Mouse (Mus musculus) forebrain, embryonic 12.5 days (tissue): Measurements from ENCODE around the gene Itsn1. TPM values are rescaled to one million over a fixed set of nuclear protein-coding genes. Genes with fewer than 3 reads are reported as not detected.

Experiments used
- ATAC-seq: fragments of 200-750 bp; cut with Nextera tagmentation; 2 replicates; pipeline ENCODE4 v1.8.0; 2017; ENCODE audit warnings: moderate TSS enrichment; ENCODE audit not compliant: low FRiP score
- H3K27ac ChIP-seq: fragments of 300-500 bp; sonication (generic); 2 replicates; pipeline ENCODE4 v1.5.1; 2016; ENCODE audit warnings: mild to moderate bottlenecking
- H3K27me3 ChIP-seq: fragments of 300-500 bp; sonication (generic); 2 replicates; pipeline ENCODE4 v1.6.1; 2016; ENCODE audit warnings: mild to moderate bottlenecking
- H3K36me3 ChIP-seq: fragments of 300-500 bp; sonication (generic); replicated peaks from 2 replicates; pipeline ENCODE4 v1.6.1; 2016; ENCODE audit warnings: mild to moderate bottlenecking
- H3K4me1 ChIP-seq: fragments of 300-500 bp; sonication (generic); 2 replicates; pipeline ENCODE4 v1.6.1; 2016
- H3K4me2 ChIP-seq: fragments of 300-500 bp; sonication (generic); 2 replicates; pipeline ENCODE4 v1.6.1; 2016; ENCODE audit warnings: mild to moderate bottlenecking, moderate library complexity
- H3K4me3 ChIP-seq: fragments of 300-500 bp; sonication (generic); replicated peaks from 2 replicates; pipeline ENCODE4 v1.5.1; 2016; ENCODE audit warnings: mild to moderate bottlenecking
- H3K9ac ChIP-seq: fragments of 300-500 bp; sonication (generic); 2 replicates; pipeline ENCODE4 v1.6.1; 2016; ENCODE audit warnings: mild to moderate bottlenecking
- H3K9me3 ChIP-seq: fragments of 300-500 bp; sonication (generic); 2 replicates; pipeline ENCODE4 v1.6.1; 2016
- WGBS: fragments of 180-500 bp; shearing (Covaris S2); methylation state at CpG from one replicate; pipeline ENCODE4 v1.1.7; 2016; 5-methylcytosine and 5-hydroxymethylcytosine counted together
- polyA plus RNA-seq: library from polyadenylated mRNA; unstranded; fragments of >200 nt; fragmentation: Nextera tagmentation; extraction: Ambion mirVana; gene quantifications from 2 replicates; pipeline ENCODE4 v1.2.1, GENCODE M21; 2016

Itsn1 gene
- polyA plus RNA-seq, 1 experiment from 2014 or later = 65.4 TPM

DNA sequence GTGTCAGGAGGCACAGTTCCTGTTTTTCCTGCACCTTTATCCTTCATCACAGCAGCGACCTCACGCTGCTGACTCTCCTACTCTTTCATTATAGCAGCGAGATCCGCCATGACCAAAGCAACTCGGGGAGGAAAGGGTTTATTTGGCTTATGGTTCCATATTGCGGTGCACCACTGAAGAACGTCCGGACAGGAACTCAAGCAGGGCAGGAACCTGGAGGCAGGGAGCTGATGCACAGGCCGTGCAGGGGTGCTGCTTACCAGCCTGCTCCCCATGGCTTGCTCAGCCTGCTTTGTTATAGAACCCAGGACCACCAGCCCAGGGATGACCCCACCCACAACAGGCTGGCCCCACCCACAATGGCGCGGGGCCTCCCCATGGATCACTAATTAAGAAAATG, 162.1 kb downstream of the Itsn1 start:
- Histone ChIP-seq H3K4me2 (no peak overlapping the region), H3K27me3 (no peaks in the 10 kb centered on the region), H3K27ac (no peak overlapping the region), H3K4me3 (no peak overlapping the region), H3K9me3 (no peaks in the 10 kb centered on the region), H3K36me3 (no peaks in the 10 kb centered on the region; the same call in 1 of the 2 replicates), H3K4me1 (peaks cover 3% of the 10 kb centered on the region; the same call in 1 of the 2 replicates), H3K9ac (no peak overlapping the region)
- 83% methylated on average over 11 of the region's 11 CpGs for WGBS
- no peak for ATAC-seq

DNA sequence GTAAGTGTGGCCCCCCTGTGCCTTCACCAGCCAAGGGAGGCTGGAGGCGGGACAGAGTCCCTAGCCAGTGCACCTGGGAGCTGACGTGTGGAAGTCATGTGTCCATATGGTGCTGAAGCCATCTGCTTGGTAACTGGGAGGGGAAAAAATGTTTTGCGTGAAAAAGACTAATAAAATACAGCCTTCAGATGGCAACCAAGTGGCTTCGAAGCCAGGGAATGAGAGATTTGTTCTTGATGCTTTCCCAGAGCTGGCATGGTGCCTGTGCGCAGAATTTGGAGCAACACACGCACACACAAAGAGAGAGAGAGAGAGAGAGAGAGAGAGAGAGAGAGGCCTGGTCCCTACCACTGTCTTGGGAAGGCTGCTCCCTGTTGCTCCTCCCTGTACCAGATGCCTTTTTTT, 167.3 kb downstream of the Itsn1 start:
- H3K9ac ChIP-seq = no peak overlapping the region
- ATAC-seq = no peak

GRCm38 (mm10) chr16:91898850-91899848, 170.1 kb downstream of the Itsn1 start:
- WGBS = 56% methylated on average over 22 of the region's 22 CpGs
- peaks cover 11% of the 10 kb centered on the region; the same call in 1 of the 2 replicates for H3K36me3 ChIP-seq
- no peak overlapping the region for H3K4me3 ChIP-seq
- H3K9ac ChIP-seq = no peak overlapping the region
- no peaks in the 10 kb centered on the region for H3K27me3 ChIP-seq
- no peak overlapping the region for H3K4me2 ChIP-seq
- H3K27ac ChIP-seq = peak overlapping the region; percentile 37; the same call in 1 of the 2 replicates
- no peaks in the 10 kb centered on the region for H3K9me3 ChIP-seq
- peaks cover 8% of the 10 kb centered on the region; the same call in 1 of the 2 replicates for H3K4me1 ChIP-seq
- ATAC-seq = no peak

More for the DNA sequence above, 167.3 kb downstream of the Itsn1 start:
- Histone ChIP-seq H3K4me3 (no peak overlapping the region), H3K27me3 (no peaks in the 10 kb centered on the region), H3K36me3 (peaks cover 5% of the 10 kb centered on the region; the same call in 1 of the 2 replicates), H3K4me2 (no peak overlapping the region), H3K27ac (peak overlapping the region; percentile 42; the same call in 1 of the 2 replicates), H3K9me3 (no peaks in the 10 kb centered on the region), H3K4me1 (peaks cover 8% of the 10 kb centered on the region; the same call in 1 of the 2 replicates)
- WGBS = 71% methylated on average over 6 of the region's 6 CpGs

DNA sequence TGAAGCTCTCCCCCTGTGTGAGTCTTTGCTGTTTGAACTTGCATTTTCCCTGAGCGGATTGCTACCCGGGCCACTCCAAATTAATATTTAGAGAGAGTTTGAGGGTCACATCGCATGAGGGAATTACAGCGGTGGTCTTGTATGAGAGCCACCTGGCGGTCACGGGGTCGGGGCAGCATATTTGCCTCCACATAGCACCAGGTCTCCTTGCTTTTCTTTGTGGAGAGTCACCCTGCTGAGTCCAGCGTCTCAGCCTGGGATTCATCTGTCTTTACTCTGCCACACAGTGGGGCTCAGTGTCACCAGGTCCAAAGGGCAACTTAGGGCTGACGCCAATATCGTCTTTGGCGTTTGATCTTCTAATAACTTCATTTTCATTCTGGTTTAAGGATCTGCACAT, 171.2 kb downstream of the Itsn1 start:
- no peak overlapping the region for H3K27ac ChIP-seq
- no peak overlapping the region for H3K4me3 ChIP-seq
- H3K9me3 ChIP-seq = no peaks in the 10 kb centered on the region
- no peaks in the 10 kb centered on the region for H3K27me3 ChIP-seq
- no peak for ATAC-seq
- H3K4me2 ChIP-seq = no peak overlapping the region
- peaks cover 12% of the 10 kb centered on the region; the same call in 1 of the 2 replicates for H3K36me3 ChIP-seq
- peaks cover 8% of the 10 kb centered on the region; the same call in 1 of the 2 replicates for H3K4me1 ChIP-seq
- whole genome bisulfite sequencing = 57% methylated on average over 11 of the region's 11 CpGs
- H3K9ac ChIP-seq = no peak overlapping the region

- H3K4me2 ChIP-seq = no peak overlapping the region
- peaks cover 6% of the 10 kb centered on the region; the same call in 1 of the 2 replicates for H3K4me1 ChIP-seq
- peaks cover 8% of the 10 kb centered on the region; the same call in 1 of the 2 replicates for H3K36me3 ChIP-seq
- no peak for ATAC-seq
- WGBS = 92% methylated on average over 13 of the region's 13 CpGs
- H3K4me3 ChIP-seq = no peak overlapping the region
- no peak overlapping the region for H3K9ac ChIP-seq
- H3K27ac ChIP-seq = no peak overlapping the region
- no peaks in the 10 kb centered on the region for H3K27me3 ChIP-seq
- H3K9me3 ChIP-seq = no peaks in the 10 kb centered on the region
Measured at GRCm38 (mm10) chr16:91903801-91904506, 174.9 kb downstream of the Itsn1 start.

DNA sequence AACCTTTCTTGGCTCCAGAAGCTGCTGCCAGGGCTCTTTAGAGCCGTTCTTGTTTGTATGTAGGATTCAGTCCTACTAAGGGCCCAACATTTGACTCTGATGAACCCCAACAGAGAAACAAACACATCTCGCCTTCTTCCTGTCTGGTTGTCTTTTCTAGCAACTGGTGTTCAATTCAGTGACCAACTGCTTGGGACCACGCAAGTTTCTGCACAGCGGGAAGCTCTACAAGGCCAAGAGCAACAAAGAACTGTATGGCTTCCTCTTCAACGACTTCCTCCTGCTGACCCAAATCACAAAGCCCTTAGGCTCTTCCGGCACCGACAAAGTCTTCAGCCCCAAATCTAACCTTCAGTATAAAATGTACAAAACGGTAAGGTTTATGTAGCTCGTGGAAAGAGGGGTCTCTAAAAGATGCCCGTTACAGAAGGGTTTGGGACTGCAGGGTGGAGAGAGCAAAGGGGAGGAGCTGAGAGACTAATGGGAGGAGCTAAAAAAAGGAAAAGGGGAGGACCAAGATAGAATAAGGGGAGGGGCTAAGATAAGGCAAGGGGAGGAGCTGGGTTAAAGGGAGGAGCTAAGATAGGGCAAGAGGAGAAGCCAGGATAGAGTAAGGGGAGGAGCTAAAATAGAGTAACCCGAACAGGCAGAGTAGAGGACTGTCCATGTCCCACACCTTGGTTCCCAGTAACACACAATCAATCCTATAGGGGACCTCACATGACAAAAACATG, 176.2 kb downstream of the Itsn1 start:
- Histone ChIP-seq H3K27me3 (no peaks in the 10 kb centered on the region), H3K4me2 (no peak overlapping the region), H3K36me3 (peaks cover 6% of the 10 kb centered on the region; the same call in 1 of the 2 replicates), H3K4me1 (no peaks in the 10 kb centered on the region), H3K27ac (no peak overlapping the region), H3K4me3 (no peak overlapping the region), H3K9me3 (no peaks in the 10 kb centered on the region), H3K9ac (no peak overlapping the region)
- ATAC-seq = no peak
- whole genome bisulfite sequencing = 86% methylated on average over 11 of the region's 11 CpGs

DNA sequence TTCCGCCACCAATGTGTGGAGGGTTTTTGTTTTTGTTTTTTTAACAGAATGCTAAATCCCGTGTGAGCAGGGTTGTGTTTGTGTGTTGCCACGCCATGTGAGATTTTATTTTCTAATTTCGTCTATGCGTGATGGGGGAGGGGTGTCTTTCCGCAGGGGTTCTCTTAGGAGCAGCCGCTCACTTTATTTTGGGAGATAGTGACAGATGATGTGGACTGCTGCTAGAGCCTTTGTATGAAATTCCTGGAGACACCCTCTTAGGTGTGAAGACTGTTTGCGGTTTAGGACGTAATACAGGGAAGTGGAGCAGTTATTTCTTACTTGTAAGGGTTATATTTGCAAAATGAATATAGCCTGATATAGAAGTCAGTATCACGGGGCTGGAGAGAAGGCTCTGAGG, 176.9 kb downstream of the Itsn1 start:
- no peak overlapping the region for H3K27ac ChIP-seq
- WGBS = 91% methylated on average over 10 of the region's 10 CpGs
- ATAC-seq = no peak
- peaks cover 6% of the 10 kb centered on the region; the same call in 1 of the 2 replicates for H3K36me3 ChIP-seq
- no peaks in the 10 kb centered on the region for H3K4me1 ChIP-seq
- no peak overlapping the region for H3K4me3 ChIP-seq
- H3K9me3 ChIP-seq = no peaks in the 10 kb centered on the region
- H3K4me2 ChIP-seq = no peak overlapping the region
- no peak overlapping the region for H3K9ac ChIP-seq
- no peaks in the 10 kb centered on the region for H3K27me3 ChIP-seq

DNA sequence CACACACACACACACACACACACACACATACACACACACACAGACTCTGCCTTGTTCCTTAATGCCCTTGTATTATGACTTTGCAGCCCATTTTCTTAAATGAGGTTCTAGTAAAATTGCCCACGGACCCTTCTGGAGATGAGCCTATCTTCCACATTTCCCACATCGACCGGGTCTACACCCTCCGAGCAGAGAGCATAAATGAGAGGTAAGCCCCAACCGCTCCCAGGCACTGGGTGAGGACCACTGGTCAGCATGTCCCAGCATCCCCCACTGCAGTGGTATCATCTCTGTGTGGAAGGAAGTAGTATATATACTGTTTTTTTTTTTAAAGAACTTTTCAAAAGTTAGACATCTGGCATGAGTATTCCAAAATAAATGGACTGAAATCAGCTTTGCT, 177.6 kb downstream of the Itsn1 start:
- H3K4me3 ChIP-seq = no peak overlapping the region
- WGBS = 96% methylated on average over 5 of the region's 5 CpGs
- ATAC-seq = no peak
- H3K9ac ChIP-seq = no peak overlapping the region
- peaks cover 6% of the 10 kb centered on the region; the same call in 1 of the 2 replicates for H3K36me3 ChIP-seq
- H3K27ac ChIP-seq = no peak overlapping the region
- H3K4me1 ChIP-seq = no peaks in the 10 kb centered on the region
- no peak overlapping the region for H3K4me2 ChIP-seq
- no peaks in the 10 kb centered on the region for H3K27me3 ChIP-seq
- no peaks in the 10 kb centered on the region for H3K9me3 ChIP-seq

DNA sequence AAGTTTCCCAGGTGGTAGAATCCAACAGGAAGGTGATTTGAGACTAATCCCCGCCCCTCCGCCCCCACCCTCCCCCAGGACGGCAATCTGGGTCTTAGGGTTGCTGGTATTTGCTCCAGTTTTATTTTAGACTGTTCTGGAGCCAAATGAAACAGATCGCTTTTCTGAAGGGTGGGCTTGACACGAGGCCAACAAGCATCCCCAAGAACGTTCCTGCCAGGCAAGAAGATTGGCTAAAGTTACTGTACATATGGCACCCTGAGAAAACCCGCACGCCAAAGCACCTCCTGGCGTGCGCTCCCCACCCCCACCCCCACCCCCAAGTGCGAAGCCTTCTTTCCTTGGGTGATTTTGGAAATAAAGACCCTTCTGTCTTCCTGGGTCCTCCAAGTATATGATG, 178.1 kb downstream of the Itsn1 start:
- no peaks in the 10 kb centered on the region for H3K9me3 ChIP-seq
- H3K9ac ChIP-seq = no peak overlapping the region
- peaks cover 6% of the 10 kb centered on the region; the same call in 1 of the 2 replicates for H3K36me3 ChIP-seq
- no peak overlapping the region for H3K4me3 ChIP-seq
- 84% methylated on average over 11 of the region's 11 CpGs for WGBS
- no peaks in the 10 kb centered on the region for H3K27me3 ChIP-seq
- no peak overlapping the region for H3K4me2 ChIP-seq
- H3K27ac ChIP-seq = no peak overlapping the region
- no peak for ATAC-seq
- H3K4me1 ChIP-seq = no peaks in the 10 kb centered on the region

DNA sequence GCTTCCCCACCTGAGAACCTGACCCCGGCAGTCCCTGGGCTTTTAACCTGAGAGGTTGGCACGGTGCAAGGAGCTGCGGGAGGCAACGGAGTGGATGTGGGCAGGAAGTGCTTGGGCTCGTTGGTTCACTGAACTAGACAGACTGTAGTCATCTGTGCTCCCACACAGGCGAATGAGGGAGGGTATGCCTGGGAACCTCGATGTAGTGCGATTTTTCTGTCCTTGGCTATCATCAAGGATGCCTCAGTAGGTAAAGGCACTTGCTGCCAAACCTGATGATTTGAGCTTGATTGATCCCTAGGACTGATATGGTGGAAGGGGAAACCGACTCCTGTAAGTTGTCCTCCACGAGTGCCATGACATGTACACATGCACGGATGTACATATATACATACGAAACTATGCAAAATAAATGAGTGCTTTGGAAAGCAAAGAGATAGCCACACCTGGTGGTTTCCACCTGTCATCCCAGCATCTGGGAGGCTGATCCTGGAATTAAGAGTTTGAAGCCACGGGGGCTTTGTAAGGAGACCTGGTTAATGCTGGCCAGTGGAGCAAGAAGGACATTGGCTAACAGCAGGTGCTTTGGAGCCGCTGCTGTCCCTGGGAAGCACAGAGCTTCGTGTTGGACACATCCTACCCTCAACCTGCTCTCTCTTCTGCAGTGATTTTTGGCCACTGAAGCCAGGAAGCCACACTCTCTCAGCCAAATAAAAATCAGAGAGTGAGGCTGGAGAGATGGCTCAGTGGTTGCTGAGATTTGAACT, 180.7 kb downstream of the Itsn1 start:
- no peaks in the 10 kb centered on the region for H3K27me3 ChIP-seq
- H3K9me3 ChIP-seq = no peaks in the 10 kb centered on the region
- H3K4me2 ChIP-seq = no peak overlapping the region
- H3K4me1 ChIP-seq = no peaks in the 10 kb centered on the region
- WGBS = 90% methylated on average over 15 of the region's 15 CpGs
- no peak overlapping the region for H3K4me3 ChIP-seq
- no peak for ATAC-seq
- H3K27ac ChIP-seq = no peak overlapping the region
- peaks cover 3% of the 10 kb centered on the region; the same call in 1 of the 2 replicates for H3K36me3 ChIP-seq
- H3K9ac ChIP-seq = no peak overlapping the region

- Histone ChIP-seq H3K4me3 (no peak overlapping the region), H3K4me1 (peaks cover 19% of the 10 kb centered on the region), H3K36me3 (no peaks in the 10 kb centered on the region), H3K9ac (no peak overlapping the region; the same call in 1 of the 2 replicates), H3K27ac (no peak overlapping the region), H3K9me3 (no peaks in the 10 kb centered on the region), H3K27me3 (no peaks in the 10 kb centered on the region), H3K4me2 (peak overlapping the region; percentile 6; the same call in 1 of the 2 replicates)
- ATAC-seq = peak; percentile 73; the same call in 1 of the 2 replicates
- WGBS = 42% methylated on average over 17 of the region's 17 CpGs
Measured at GRCm38 (mm10) chr16:91917631-91918096, 188.6 kb downstream of the Itsn1 start.
